Mouse (Mus musculus): ENCODE results near the gene Gm20388. TPM values are rescaled to one million over a fixed set of nuclear protein-coding genes. Genes with fewer than 3 reads are reported as not detected.
"Not testable (repeated sequence)": the region's sequence is repeated elsewhere in the genome, so short reads cannot be mapped to it uniquely, and the experiment has no call there.

Gene Gm20388
- polyA plus RNA-seq, 1 experiment = 0.36 TPM

DNA sequence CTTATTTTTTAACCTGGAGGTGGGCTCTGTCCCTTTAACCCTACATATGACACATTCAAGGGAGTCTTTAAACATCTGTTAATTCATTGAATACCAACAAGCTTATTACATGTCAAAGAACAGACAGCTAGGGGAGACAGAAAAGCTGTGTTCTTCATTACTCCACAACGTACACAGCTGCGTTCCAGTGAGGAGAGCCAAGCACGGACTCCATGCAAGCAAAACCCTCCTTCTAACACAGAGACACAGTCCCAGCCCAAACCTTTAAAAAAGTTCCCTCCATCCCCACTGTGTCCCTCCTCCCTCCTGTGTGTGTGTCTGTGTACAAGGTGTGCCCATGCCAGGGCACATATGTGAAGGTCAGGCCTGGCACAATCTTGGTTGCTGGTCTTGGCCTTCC lies 795.6 kb downstream of the Gm20388 start:
- H3K4me1 ChIP-seq (ENCODE audit: control insufficient read depth) = no peaks in the 10 kb centered on the region
- no peaks in the 10 kb centered on the region for H3K9me3 ChIP-seq (ENCODE audit: control insufficient read depth, low read length)
- no peak overlapping the region for H3K4me3 ChIP-seq (replicated peaks)
- no peak for TF ChIP-seq GATA1 (IDR thresholded peaks at IDR 0.05; ENCODE audit: low read length)
- no peak for TF ChIP-seq TAL1 (IDR thresholded peaks at IDR 0.05; ENCODE audit: low read length)
- no peaks in the 10 kb centered on the region for H3K36me3 ChIP-seq (ENCODE audit: control insufficient read depth)
- H3K27me3 ChIP-seq (ENCODE audit: control insufficient read depth) = 0 out of 2 replicates have a peak, but pooled peaks cover 2% of the 10 kb centered on the region

DNA sequence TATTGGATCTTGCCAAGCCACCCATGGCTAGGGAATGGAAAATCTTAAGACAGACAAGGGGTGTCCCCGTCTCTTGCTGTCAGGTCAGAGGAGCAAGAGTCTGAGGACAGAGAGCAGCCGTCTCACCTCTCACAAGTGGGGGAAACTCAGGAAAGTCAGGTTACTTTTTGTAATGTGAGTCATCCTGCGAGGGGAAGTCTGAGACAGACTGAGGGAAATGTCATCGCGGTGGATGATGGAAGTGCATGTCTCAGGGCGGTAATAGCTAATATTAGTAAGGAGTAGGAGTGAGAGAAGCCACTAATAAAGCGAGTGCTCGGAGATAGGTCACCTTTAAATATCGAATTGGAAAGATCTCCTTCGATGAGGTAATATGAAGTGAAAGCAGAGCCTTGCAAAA lies 798.5 kb downstream of the Gm20388 start:
- Histone ChIP-seq H3K4me3 (replicated peaks) (no peak overlapping the region), H3K27me3 (ENCODE audit: control insufficient read depth) (0 out of 2 replicates have a peak, but pooled peaks cover 2% of the 10 kb centered on the region), H3K9me3 (ENCODE audit: control insufficient read depth, low read length) (no peaks in the 10 kb centered on the region), H3K4me1 (ENCODE audit: control insufficient read depth) (no peaks in the 10 kb centered on the region), H3K36me3 (ENCODE audit: control insufficient read depth) (no peaks in the 10 kb centered on the region)
- TF ChIP-seq TAL1 (IDR thresholded peaks at IDR 0.05; ENCODE audit: low read length) (no peak), GATA1 (IDR thresholded peaks at IDR 0.05; ENCODE audit: low read length) (no peak)

DNA sequence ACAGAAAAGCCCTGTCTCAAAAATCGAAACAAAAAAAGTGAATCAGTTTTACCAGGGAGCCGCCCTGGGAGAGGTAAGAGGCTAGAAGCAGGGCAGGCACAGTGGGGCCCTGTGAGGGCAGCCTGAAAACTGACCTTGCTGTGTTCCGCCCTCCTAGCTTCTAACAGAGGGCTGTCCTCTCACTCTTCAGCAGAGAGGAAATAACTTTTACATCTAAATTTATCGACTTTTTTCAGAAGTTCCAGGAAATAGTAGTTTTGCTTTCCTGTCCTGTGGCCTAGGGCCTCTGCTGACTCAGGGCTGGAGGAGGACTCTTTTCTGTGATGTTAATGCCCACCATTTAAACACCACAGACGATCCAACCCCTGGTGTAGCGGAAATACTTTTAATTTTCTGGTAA lies 804.6 kb downstream of the Gm20388 start:
- no peak for TF ChIP-seq TAL1 (IDR thresholded peaks at IDR 0.05; ENCODE audit: low read length)
- TF ChIP-seq GATA1 (IDR thresholded peaks at IDR 0.05; ENCODE audit: low read length) = no peak
- no peak overlapping the region for H3K4me3 ChIP-seq (replicated peaks)
- no peaks in the 10 kb centered on the region for H3K27me3 ChIP-seq (ENCODE audit: control insufficient read depth)
- H3K36me3 ChIP-seq (ENCODE audit: control insufficient read depth) = no peaks in the 10 kb centered on the region
- H3K9me3 ChIP-seq (ENCODE audit: control insufficient read depth, low read length) = no peaks in the 10 kb centered on the region
- H3K4me1 ChIP-seq (ENCODE audit: control insufficient read depth) = no peaks in the 10 kb centered on the region

DNA sequence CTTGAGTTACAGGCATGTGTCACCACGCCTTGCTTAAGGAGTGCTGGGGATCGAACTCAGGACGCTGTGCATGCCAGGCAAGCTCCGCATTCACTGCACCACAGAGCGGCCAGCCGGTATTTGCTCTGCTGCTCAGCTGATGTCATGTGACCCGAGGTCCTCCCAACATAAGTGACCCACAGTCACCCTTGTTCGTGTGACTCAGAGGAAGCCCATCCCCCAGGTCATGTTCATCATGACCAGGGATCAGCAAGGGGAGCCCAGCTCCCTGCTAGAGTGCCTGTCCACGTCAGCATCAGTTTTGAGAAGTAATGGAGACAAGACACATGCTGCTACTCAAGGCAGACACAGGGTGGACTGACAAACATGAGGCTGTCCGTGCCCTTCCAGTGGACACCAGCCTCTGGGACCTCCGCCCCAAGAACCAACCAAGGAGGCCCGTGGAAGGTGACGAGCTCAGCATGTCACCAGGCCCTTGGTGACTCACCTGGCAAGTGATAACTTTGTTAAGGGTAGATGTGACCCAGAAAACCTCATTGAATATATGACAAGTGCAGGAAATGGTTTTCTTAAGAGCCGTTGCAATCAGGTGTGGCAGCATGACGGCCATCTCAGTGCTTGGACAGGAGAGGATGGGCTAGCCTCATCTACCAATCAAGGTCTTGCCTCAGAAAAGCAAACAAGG lies 805.5 kb downstream of the Gm20388 start:
- Histone ChIP-seq H3K36me3 (ENCODE audit: control insufficient read depth) (no peaks in the 10 kb centered on the region), H3K4me1 (ENCODE audit: control insufficient read depth) (no peaks in the 10 kb centered on the region), H3K9me3 (ENCODE audit: control insufficient read depth, low read length) (no peaks in the 10 kb centered on the region), H3K27me3 (ENCODE audit: control insufficient read depth) (no peaks in the 10 kb centered on the region), H3K4me3 (replicated peaks) (no peak overlapping the region)
- TF ChIP-seq TAL1 (IDR thresholded peaks at IDR 0.05; ENCODE audit: low read length) = no peak
- TF ChIP-seq GATA1 (IDR thresholded peaks at IDR 0.05; ENCODE audit: low read length) = no peak

DNA sequence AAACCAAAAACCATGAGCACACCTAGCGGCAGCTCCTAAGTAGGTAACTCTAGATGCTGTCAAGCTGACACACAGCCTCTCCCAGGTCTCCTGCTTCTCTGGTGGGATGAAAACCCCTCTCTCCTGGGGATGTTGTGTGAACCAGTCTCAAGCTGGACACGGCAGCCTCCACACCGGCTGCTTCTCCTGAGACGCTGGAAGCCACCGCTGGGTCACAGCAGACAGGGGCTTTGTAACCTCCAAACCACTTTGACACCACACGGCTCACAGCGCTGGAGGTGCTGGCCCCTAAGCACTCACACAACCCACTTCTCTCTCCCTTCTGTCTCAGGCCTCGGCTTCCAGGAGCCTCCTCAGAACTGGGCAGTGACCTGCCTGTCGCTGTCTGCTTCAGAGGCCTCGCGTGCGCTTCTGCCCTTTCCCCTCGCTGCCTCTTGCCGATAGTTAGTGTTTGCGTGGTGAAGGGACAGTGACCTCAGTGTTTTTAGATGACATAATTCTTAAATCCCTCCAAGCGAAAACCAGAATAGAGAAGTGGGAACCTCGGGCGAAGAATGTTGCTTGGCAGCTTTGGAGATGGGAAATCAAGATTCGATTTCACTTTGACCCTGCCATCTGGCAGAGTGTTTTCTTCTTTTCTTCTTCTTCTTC lies 809.1 kb downstream of the Gm20388 start:
- no peaks in the 10 kb centered on the region for H3K4me1 ChIP-seq (ENCODE audit: control insufficient read depth)
- TF ChIP-seq TAL1 (IDR thresholded peaks at IDR 0.05; ENCODE audit: low read length) (no peak), GATA1 (IDR thresholded peaks at IDR 0.05; ENCODE audit: low read length) (no peak)
- no peak overlapping the region for H3K4me3 ChIP-seq (replicated peaks)
- no peaks in the 10 kb centered on the region for H3K27me3 ChIP-seq (ENCODE audit: control insufficient read depth)
- H3K36me3 ChIP-seq (ENCODE audit: control insufficient read depth) = no peaks in the 10 kb centered on the region
- H3K9me3 ChIP-seq (ENCODE audit: control insufficient read depth, low read length) = peaks cover 4% of the 10 kb centered on the region; the same call in 1 of the 2 replicates

GRCm38 (mm10) chr8:120723025-120723424 lies 812.4 kb downstream of the Gm20388 start:
- no peaks in the 10 kb centered on the region for H3K27me3 ChIP-seq (ENCODE audit: control insufficient read depth)
- H3K36me3 ChIP-seq (ENCODE audit: control insufficient read depth) = no peaks in the 10 kb centered on the region
- peaks cover 4% of the 10 kb centered on the region; the same call in 1 of the 2 replicates for H3K9me3 ChIP-seq (ENCODE audit: control insufficient read depth, low read length)
- H3K4me1 ChIP-seq (ENCODE audit: control insufficient read depth) = no peaks in the 10 kb centered on the region
- TF ChIP-seq TAL1 (IDR thresholded peaks at IDR 0.05; ENCODE audit: low read length) = no peak
- H3K4me3 ChIP-seq (replicated peaks) = no peak overlapping the region

DNA sequence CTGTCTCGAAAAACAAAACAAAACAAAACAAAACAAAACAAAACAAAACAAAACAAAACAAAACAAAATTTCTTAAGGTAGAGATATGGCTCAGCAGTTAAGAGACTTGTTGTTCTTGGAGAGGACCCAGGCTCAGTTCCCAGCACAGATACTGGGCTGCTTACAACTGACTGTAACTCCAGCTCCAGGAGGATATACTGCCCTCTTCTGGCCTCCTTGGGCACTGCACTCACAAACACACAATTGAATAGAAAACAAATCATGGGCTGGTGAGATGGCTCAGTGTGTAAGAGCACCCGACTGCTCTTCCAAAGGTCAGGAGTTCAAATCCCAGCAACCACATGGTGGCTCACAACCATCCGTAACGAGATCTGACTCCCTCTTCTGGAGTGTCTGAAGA lies 813.5 kb downstream of the Gm20388 start:
- not testable (repeated sequence) for H3K27me3 ChIP-seq (ENCODE audit: control insufficient read depth); H3K9me3 ChIP-seq (ENCODE audit: control insufficient read depth, low read length); H3K4me1 ChIP-seq (ENCODE audit: control insufficient read depth); H3K36me3 ChIP-seq (ENCODE audit: control insufficient read depth); H3K4me3 ChIP-seq (replicated peaks)

DNA sequence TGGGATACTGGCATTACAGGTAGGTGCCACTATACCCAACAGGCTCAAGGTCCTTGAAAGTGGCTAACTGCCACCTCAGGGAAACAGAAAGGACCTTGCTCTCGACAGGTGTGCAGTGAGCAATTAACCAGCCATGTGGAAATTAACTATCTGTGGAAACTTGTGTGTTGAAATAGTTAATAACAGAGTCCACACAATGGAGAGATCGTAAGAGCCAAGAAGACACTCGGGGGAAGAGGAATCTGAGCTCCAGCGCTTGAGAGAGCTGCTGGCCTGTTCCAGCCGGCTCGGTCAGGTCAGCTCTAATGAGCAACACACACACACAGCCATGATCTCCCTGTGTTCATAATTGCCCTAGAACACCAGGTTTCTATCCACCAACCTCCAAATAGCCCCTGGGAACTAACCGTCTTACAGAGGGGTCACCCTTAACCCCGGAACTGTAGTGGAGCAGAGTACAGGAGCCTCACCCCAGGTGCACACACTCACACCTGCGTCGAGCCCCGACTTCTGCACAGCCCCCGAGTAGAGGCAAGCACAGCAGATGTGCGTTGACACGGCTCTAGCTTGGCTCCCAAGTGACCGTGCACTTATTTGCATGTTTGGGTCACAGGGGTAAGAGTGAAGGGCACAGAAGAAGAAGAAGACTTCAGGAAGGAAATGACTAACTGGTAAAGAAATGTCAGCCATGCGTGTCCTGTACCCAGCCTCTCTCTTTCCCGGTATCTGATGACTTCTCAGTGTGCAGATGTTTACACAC lies 814.4 kb downstream of the Gm20388 start:
- peaks cover 4% of the 10 kb centered on the region; the same call in 1 of the 2 replicates for H3K9me3 ChIP-seq (ENCODE audit: control insufficient read depth, low read length)
- TF ChIP-seq GATA1 (IDR thresholded peaks at IDR 0.05; ENCODE audit: low read length) = no peak
- no peak for TF ChIP-seq TAL1 (IDR thresholded peaks at IDR 0.05; ENCODE audit: low read length)

GRCm38 (mm10) chr8:120725576-120725950 lies 814.9 kb downstream of the Gm20388 start:
- Histone ChIP-seq H3K9me3 (ENCODE audit: control insufficient read depth, low read length) (peaks cover 4% of the 10 kb centered on the region; the same call in 1 of the 2 replicates), H3K27me3 (ENCODE audit: control insufficient read depth) (no peaks in the 10 kb centered on the region), H3K4me3 (replicated peaks) (no peak overlapping the region), H3K4me1 (ENCODE audit: control insufficient read depth) (no peaks in the 10 kb centered on the region), H3K36me3 (ENCODE audit: control insufficient read depth) (no peaks in the 10 kb centered on the region)
- TF ChIP-seq TAL1 (IDR thresholded peaks at IDR 0.05; ENCODE audit: low read length) (no peak), GATA1 (IDR thresholded peaks at IDR 0.05; ENCODE audit: low read length) (no peak)

More for the DNA sequence above, 814.4 kb downstream of the Gm20388 start:
- Histone ChIP-seq H3K27me3 (ENCODE audit: control insufficient read depth) (no peaks in the 10 kb centered on the region), H3K36me3 (ENCODE audit: control insufficient read depth) (no peaks in the 10 kb centered on the region), H3K4me3 (replicated peaks) (no peak overlapping the region), H3K4me1 (ENCODE audit: control insufficient read depth) (no peaks in the 10 kb centered on the region)

Measured in erythroblast, embryonic 14.5 days (primary cell).